Mouse (Mus musculus) myocyte (in vitro differentiated cells): ENCODE measurements around the gene Sv2c. TPM values are rescaled to one million over a fixed set of nuclear protein-coding genes. Genes with fewer than 3 reads are reported as not detected.

Source experiments
- H3K27me3 ChIP-seq: one replicate; pipeline ENCODE4 v1.6.1; 2011; ENCODE audit not compliant: control insufficient read depth, insufficient read depth, insufficient read length
- H3K36me3 ChIP-seq: one replicate; pipeline ENCODE4 v1.6.1; 2011; ENCODE audit not compliant: control insufficient read depth, insufficient read depth
- H3K4me2 ChIP-seq: one replicate; pipeline ENCODE4 v1.6.1; 2011; ENCODE audit warnings: low read depth, control low read depth
- H3K4me3 ChIP-seq: one replicate; pipeline ENCODE4 v1.5.1; 2011; ENCODE audit warnings: mild to moderate bottlenecking, control low read depth, moderate library complexity
- H3K79me2 ChIP-seq: one replicate; pipeline ENCODE4 v1.6.1; 2011; ENCODE audit not compliant: control insufficient read depth, insufficient read depth
- H3ac ChIP-seq: one replicate; pipeline ENCODE4 v1.6.1; 2011; ENCODE audit not compliant: control insufficient read depth, insufficient read length
- CEBPB ChIP-seq: IDR thresholded peaks from 2 replicates; pipeline ENCODE4 v1.6.1; 2011; ENCODE audit warnings: mild to moderate bottlenecking, moderate library complexity; ENCODE audit not compliant: poor library complexity, insufficient read depth, severe bottlenecking
- E2F4 ChIP-seq: IDR thresholded peaks from one replicate; pipeline ENCODE4 v1.6.1; 2011; ENCODE audit warnings: mild to moderate bottlenecking, control low read depth, moderate library complexity; ENCODE audit not compliant: insufficient read depth
- MAX ChIP-seq: IDR thresholded peaks from one replicate; pipeline ENCODE4 v1.6.1; 2011; ENCODE audit warnings: low read depth, mild to moderate bottlenecking, control low read depth
- MYOD1 ChIP-seq, 3 experiments: IDR thresholded peaks; one replicate each; pipeline ENCODE4 v1.6.1; 2011; ENCODE audit warnings: control low read depth in 2 of 3, low read depth in 2 of 3, mild to moderate bottlenecking in 2 of 3, moderate library complexity in 1 of 3; ENCODE audit not compliant: insufficient read length in 2 of 3, control insufficient read depth in 1 of 3
- MYOG ChIP-seq, 3 experiments: IDR thresholded peaks; one replicate each; pipeline ENCODE4 v1.6.1; 2011; ENCODE audit warnings: control low read depth in 2 of 3, low read depth in 2 of 3, mild to moderate bottlenecking in 2 of 3; ENCODE audit not compliant: insufficient read length in 2 of 3, control insufficient read depth in 1 of 3, insufficient read depth in 1 of 3
- POLR2A ChIP-seq: IDR thresholded peaks from one replicate; pipeline ENCODE4 v1.6.1; 2011; ENCODE audit warnings: low read depth, mild to moderate bottlenecking, control low read depth, moderate library complexity; ENCODE audit not compliant: insufficient read length
- POLR2AphosphoS2 ChIP-seq: IDR thresholded peaks from one replicate; pipeline ENCODE4 v1.6.1; 2011; ENCODE audit warnings: low read depth, control low read depth; ENCODE audit not compliant: insufficient read length
- REST ChIP-seq: IDR thresholded peaks from one replicate; pipeline ENCODE4 v1.6.1; 2011; ENCODE audit warnings: mild to moderate bottlenecking, control low read depth, moderate library complexity; ENCODE audit not compliant: insufficient read depth, insufficient read length
- SRF ChIP-seq: IDR thresholded peaks from one replicate; pipeline ENCODE4 v1.6.1; 2011; ENCODE audit warnings: low read depth; ENCODE audit not compliant: control insufficient read depth, insufficient read length
- TCF12 ChIP-seq: IDR thresholded peaks from one replicate; pipeline ENCODE4 v1.6.1; 2011; ENCODE audit warnings: mild to moderate bottlenecking, control low read depth; ENCODE audit not compliant: poor library complexity, insufficient read depth, severe bottlenecking
- TCF3 ChIP-seq: IDR thresholded peaks from one replicate; pipeline ENCODE4 v1.6.1; 2011; ENCODE audit warnings: low read depth, control low read depth; ENCODE audit not compliant: insufficient read length
- USF1 ChIP-seq: IDR thresholded peaks from one replicate; pipeline ENCODE4 v1.6.1; 2011; ENCODE audit warnings: low read depth, mild to moderate bottlenecking, control low read depth, moderate library complexity
- polyA plus RNA-seq: library from polyadenylated mRNA; unstranded; fragments of >200 nt; fragmentation: generic; extraction: Trizol; gene quantifications from one replicate; pipeline ENCODE4 v1.2.1, GENCODE M21; 2012; ENCODE audit warnings: missing spikeins

Sv2c gene
- polyA plus RNA-seq, 1 experiment = not detected

DNA sequence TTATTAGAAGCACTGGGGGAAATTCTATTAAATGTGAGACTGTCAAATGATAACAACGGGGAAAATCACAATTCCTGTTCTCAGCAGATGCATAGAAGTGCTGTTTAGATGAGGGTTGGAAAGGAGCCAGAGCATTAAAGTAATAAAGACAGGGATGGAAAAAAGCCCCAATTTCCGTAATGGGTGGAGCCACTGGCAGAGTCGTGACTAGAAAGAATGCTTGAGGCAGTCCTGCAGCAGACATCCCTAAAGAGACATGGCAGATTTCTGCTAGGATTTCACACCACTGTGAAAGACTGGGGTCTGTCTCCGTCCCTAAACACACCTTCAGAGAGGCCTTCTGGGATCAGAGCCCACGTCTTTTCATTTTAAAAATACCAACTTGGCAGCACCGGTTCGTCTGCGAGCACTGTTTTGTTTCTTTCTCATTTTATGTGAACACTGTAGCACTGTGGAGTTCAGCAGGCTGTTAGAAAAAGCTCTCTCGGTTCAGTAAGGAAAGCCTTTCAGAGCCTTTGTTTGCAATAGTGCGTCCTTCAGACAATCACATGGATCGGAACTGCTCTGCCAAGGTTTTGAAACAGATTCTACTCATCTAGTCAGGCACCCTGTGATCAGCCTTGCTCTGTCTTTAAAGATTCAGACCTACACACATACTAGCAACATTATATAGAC, 36.8 kb upstream of the Sv2c start:
- no peak overlapping the region for H3K4me2 ChIP-seq
- TF ChIP-seq REST (no peak), USF1 (no peak), TCF12 (no peak), MAX (no peak), CEBPB (no peak), TCF3 (no peak), MYOG (IDR thresholded peaks at IDR 0.05; ENCODE audit: control insufficient read depth in 1 of 3, insufficient read depth in 1 of 3, insufficient read length in 2 of 3, low read depth in 2 of 3) (no peak), MYOD1 (IDR thresholded peaks at IDR 0.05; ENCODE audit: control insufficient read depth in 1 of 3, insufficient read length in 2 of 3, low read depth in 2 of 3) (no peak)

DNA sequence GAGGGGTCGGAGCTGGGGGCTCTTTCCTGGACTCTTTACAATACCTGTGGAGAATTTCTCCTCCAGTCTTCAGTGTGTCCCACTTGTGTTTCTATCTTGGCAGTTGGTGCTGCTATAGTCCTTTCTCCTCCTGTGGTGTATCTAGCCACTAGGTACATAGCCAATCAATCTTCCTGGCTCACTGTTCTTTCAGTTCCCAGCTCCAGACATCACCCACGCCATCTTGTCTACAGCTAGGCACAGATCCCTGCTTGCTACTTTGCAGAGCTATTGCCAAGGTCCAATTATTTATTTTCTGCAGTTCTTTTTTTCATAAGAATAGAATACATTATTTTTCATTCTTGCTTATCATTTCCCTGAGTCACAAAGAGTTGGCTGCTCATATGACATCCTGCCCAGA, 34.2 kb upstream of the Sv2c start:
- H3ac ChIP-seq = no peak overlapping the region
- H3K4me3 ChIP-seq = no peak overlapping the region
- TF ChIP-seq TCF3 (no peak), MYOD1 (IDR thresholded peaks at IDR 0.05; ENCODE audit: control insufficient read depth in 1 of 3, insufficient read length in 2 of 3, low read depth in 2 of 3) (no peak), CEBPB (no peak), REST (no peak), SRF (no peak), POLR2A (no peak), USF1 (no peak), MYOG (IDR thresholded peaks at IDR 0.05; ENCODE audit: control insufficient read depth in 1 of 3, insufficient read depth in 1 of 3, insufficient read length in 2 of 3, low read depth in 2 of 3) (no peak), MAX (no peak), E2F4 (no peak), POLR2AphosphoS2 (no peak), TCF12 (no peak)
- no peaks in the 10 kb centered on the region for H3K27me3 ChIP-seq
- no peaks in the 10 kb centered on the region for H3K36me3 ChIP-seq
- no peaks in the 10 kb centered on the region for H3K79me2 ChIP-seq
- H3K4me2 ChIP-seq = no peak overlapping the region

More for the DNA sequence above, 36.8 kb upstream of the Sv2c start:
- Histone ChIP-seq H3K36me3 (no peaks in the 10 kb centered on the region), H3K79me2 (no peaks in the 10 kb centered on the region), H3K4me3 (no peak overlapping the region), H3K27me3 (no peaks in the 10 kb centered on the region), H3ac (no peak overlapping the region)

DNA sequence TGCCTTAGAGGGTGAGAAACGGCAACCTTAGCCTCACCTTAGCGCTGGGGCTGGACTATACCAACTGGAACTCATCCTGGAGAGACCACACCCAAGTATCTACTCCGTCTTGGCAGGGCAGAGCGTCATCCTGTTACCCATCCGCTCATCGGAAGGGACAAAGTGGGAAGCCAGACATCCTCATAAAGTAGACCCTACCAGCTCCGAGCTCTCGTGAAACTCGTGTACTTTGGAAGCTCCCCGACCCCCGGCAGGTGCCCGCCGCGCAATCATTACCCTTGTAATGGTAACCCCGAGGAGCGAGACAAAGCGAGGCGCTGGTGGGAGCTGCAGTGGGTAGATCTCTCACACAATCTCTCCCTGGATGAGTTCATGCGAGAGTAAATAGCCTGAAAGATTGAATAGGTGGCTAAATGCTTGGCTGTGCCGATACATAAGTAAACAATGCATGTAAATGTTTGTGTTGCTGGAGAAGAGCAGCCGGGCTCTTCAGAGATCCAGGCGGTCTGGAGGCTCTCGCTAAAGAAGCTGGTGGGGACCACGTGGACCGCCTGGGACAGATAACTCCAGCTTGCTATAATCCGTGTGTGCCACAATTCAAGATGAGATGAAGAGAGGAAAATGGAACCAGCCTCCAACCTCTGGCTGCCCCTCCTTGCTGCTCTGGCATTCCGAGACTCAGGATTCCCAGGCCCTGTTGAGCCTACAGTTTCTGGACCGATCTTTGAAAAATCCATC, 1.2 kb upstream of the Sv2c start:
- Histone ChIP-seq H3K4me3 (no peak overlapping the region), H3K27me3 (peaks cover 27% of the 10 kb centered on the region), H3K36me3 (no peaks in the 10 kb centered on the region), H3K79me2 (no peaks in the 10 kb centered on the region), H3K4me2 (no peak overlapping the region), H3ac (no peak overlapping the region)
- TF ChIP-seq TCF3 = no peak
- no peak for TF ChIP-seq MYOG (IDR thresholded peaks at IDR 0.05; ENCODE audit: control insufficient read depth in 1 of 3, insufficient read depth in 1 of 3, insufficient read length in 2 of 3, low read depth in 2 of 3)
- TF ChIP-seq MYOD1 (IDR thresholded peaks at IDR 0.05; ENCODE audit: control insufficient read depth in 1 of 3, insufficient read length in 2 of 3, low read depth in 2 of 3) = no peak
- no peak for TF ChIP-seq POLR2AphosphoS2
- no peak for TF ChIP-seq POLR2A
- no peak for TF ChIP-seq E2F4
- TF ChIP-seq MAX = no peak
- no peak for TF ChIP-seq SRF
- no peak for TF ChIP-seq TCF12
- TF ChIP-seq USF1 = no peak
- TF ChIP-seq CEBPB = no peak
- TF ChIP-seq REST = no peak

DNA sequence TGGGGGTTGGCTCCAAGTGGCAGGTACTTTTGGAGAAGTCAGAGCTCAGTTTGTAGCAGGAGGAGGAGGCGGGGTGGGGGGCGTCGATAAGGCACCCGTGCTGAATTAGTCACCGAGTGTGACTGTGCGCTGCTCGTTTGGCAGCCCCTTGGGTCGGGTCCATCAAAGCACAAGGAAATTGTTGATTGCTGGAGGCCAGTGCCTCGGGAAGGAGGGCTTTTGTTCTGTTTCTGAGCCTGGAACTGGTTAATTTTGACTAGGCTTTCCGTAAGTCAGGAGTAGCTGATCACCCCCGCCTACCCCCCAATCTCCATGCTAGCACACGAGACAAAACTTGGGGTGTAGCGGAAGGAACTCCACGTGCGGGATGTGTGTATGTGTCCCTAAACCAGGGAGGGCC, 456 bp upstream of the Sv2c start:
- TF ChIP-seq MYOG (IDR thresholded peaks at IDR 0.05; ENCODE audit: control insufficient read depth in 1 of 3, insufficient read depth in 1 of 3, insufficient read length in 2 of 3, low read depth in 2 of 3) (no peak), MYOD1 (IDR thresholded peaks at IDR 0.05; ENCODE audit: control insufficient read depth in 1 of 3, insufficient read length in 2 of 3, low read depth in 2 of 3) (no peak), TCF3 (no peak), POLR2A (no peak), E2F4 (no peak), POLR2AphosphoS2 (no peak), REST (no peak)
- H3ac ChIP-seq = no peak overlapping the region
- H3K27me3 ChIP-seq = peaks cover 27% of the 10 kb centered on the region
- no peaks in the 10 kb centered on the region for H3K36me3 ChIP-seq
- no peak overlapping the region for H3K4me2 ChIP-seq
- H3K4me3 ChIP-seq = no peak overlapping the region
- H3K79me2 ChIP-seq = no peaks in the 10 kb centered on the region
